Mouse (Mus musculus) adrenal gland, postnatal 14 days (tissue): ENCODE measurements around the gene Gm10447. TPM values are rescaled to one million over a fixed set of nuclear protein-coding genes. Genes with fewer than 3 reads are reported as not detected.

Experiments
- microRNA-seq, 2 experiments: library from miRNA; unstranded; fragments of <30 nt; microRNA quantifications; one replicate each; pipeline ENCODE4 v1.2.0; 2021
- total RNA-seq: library from RNA; stranded (reverse); gene quantifications from 2 replicates; pipeline ENCODE4 v1.2.3, GENCODE M21; 2021

Gene Gm10447
- total RNA-seq, 1 experiment from 2014 or later, result not detected

Small RNA genes within 50 kb of the gene (microRNA-seq; reads per million reads assigned to microRNA genes)
- gene Mir6920, result 0 reads per million in 2 experiments

Other genes starting within 250 kb of the Gm10447 start
- 174 and 183 TPM in 2 replicates for gene Hspa4, start 156.7 kb downstream of the Gm10447 start, total RNA-seq
- gene Zcchc10, start 132.4 kb downstream of the Gm10447 start, total RNA-seq, result 10.6 and 11.8 TPM in 2 replicates
- 168 and 172 TPM in 2 replicates for gene Aff4, start 106.3 kb downstream of the Gm10447 start, total RNA-seq
- 0.79 and 17.6 TPM in 2 replicates for gene Leap2, start 33.9 kb downstream of the Gm10447 start, total RNA-seq
- gene Uqcrq, start 26.3 kb downstream of the Gm10447 start, total RNA-seq, result 1,722 and 1,730 TPM in 2 replicates
- gene Gdf9, start 26.1 kb downstream of the Gm10447 start, total RNA-seq, result 1.2 and 3.6 TPM in 2 replicates
- gene Shroom1, start 95 bp upstream of the Gm10447 start, total RNA-seq, result 3.9 and 5.7 TPM in 2 replicates
- not detected in 2 replicates for gene Gm9837, start 13.4 kb upstream of the Gm10447 start, total RNA-seq
- gene Gm9945, start 23.1 kb upstream of the Gm10447 start, total RNA-seq, result not detected in 2 replicates
- 0.68 and 1.1 TPM in 2 replicates for gene Sowaha, start 23.2 kb upstream of the Gm10447 start, total RNA-seq
- 39.0 and 42.2 TPM in 2 replicates for gene Sept8, start 62.1 kb upstream of the Gm10447 start, total RNA-seq
- gene Kif3a, start 110.3 kb upstream of the Gm10447 start, total RNA-seq, result 28.0 and 31.0 TPM in 2 replicates
- gene Il4, start 161.6 kb upstream of the Gm10447 start, total RNA-seq, result not detected in 2 replicates
- not detected in 2 replicates for gene Il13, start 177.6 kb upstream of the Gm10447 start, total RNA-seq